Mouse (Mus musculus) testis, adult 2 months (tissue): ENCODE measurements around the gene Trim38.

Source experiments
- CTCF ChIP-seq: fragments of 200-500 bp; IDR thresholded peaks from 2 replicates; pipeline ENCODE4 v1.5.1; 2012; ENCODE audit warnings: low read depth, mild to moderate bottlenecking, inconsistent platforms, low read length, moderate library complexity; ENCODE audit not compliant: control insufficient read depth, insufficient read depth, insufficient replicate concordance
- POLR2A ChIP-seq: fragments of 200-500 bp; IDR thresholded peaks from 2 replicates; pipeline ENCODE4 v1.6.1; 2012; ENCODE audit warnings: low read depth, mild to moderate bottlenecking, inconsistent platforms, low read length, moderate library complexity; ENCODE audit not compliant: control insufficient read depth

GRCm38 (mm10) chr13:23747892-23748288, 21.8 kb upstream of the Trim38 start:
- TF ChIP-seq POLR2A, result no peak
- TF ChIP-seq CTCF, result no peak
